Mouse (Mus musculus): Measurements from ENCODE around the gene Mroh2a. TPM values are rescaled to one million over a fixed set of nuclear protein-coding genes. Genes with fewer than 3 reads are reported as not detected.

Gene Mroh2a
- total and polyA plus RNA-seq, 2 experiments from 2014 or later = 0.35 TPM; not detected in 1

DNA sequence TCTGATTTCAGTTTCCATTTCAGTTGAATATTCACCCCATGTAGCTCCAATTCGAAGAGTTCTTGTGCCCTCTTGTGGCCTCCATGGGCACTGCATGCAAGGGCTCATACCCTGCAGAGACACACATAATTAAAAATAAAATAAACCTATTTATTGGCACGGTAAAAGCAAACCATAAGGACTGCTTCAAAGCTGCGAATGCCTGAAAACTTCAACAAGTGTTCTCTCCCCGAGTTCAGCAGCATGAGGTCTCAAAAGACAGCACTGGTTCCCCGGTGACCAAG is 60.9 kb downstream of the Mroh2a start:
- Histone ChIP-seq H3K4me1 (ENCODE audit: insufficient read depth) (no peaks in the 10 kb centered on the region), H3K27ac (ENCODE audit: low read depth, low read length) (no peak overlapping the region), H3K4me2 (ENCODE audit: low read depth) (no peak overlapping the region), H3K9ac (no peak overlapping the region), H3K27me3 (ENCODE audit: insufficient read depth, low read length) (no peaks in the 10 kb centered on the region), H3K36me3 (ENCODE audit: insufficient read depth) (no peaks in the 10 kb centered on the region), H3K9me3 (ENCODE audit: low read length) (peaks cover 68% of the 10 kb centered on the region), H3K4me3 (ENCODE audit: low read depth, low read length) (no peak overlapping the region)
- peak; percentile 84 for TF ChIP-seq CTCF (IDR thresholded peaks at IDR 0.05; ENCODE audit: low read depth)
- 39% methylated on average over 5 of the region's 5 CpGs for WGBS
- ATAC-seq = no peak
- peak; percentile 74 for DNase-seq

DNA sequence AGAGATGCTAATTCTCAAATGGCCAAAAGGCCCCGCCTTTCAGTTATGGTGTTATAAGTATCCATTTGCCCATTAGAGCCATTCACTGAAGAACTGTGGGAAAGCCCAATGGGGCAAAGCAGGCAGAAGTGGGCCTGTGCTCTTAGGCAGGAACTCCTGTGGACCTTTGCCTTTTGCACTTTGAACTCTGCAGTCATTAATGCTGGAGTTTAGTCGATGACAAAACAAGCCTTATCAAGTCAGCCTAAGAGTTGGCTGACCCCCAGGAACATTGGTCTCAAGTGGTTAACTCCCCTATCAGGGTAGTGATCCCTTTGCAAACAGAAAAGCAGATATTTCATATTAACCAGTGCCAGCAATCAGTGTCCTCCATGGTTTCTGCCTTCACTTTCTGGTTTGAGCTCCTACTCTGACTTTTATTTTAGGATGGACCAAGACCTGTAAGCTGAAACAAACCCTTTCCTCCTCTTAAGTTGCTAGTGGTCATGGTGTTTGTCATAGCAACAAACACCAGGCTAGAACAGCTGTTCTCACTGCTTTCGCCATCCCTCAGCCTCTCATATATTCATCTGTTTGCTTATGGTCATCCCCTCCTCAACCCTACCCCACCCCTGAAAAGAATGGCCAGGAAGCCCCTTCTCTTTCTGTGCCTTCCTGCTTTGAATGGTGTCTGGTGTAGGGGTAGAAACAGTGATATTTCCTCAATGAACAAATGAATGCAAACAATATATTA is 61.4 kb downstream of the Mroh2a start:
- Histone ChIP-seq H3K9ac (no peak overlapping the region), H3K36me3 (ENCODE audit: insufficient read depth) (no peaks in the 10 kb centered on the region), H3K9me3 (ENCODE audit: low read length) (peaks cover 63% of the 10 kb centered on the region), H3K4me3 (ENCODE audit: low read depth, low read length) (no peak overlapping the region), H3K4me2 (ENCODE audit: low read depth) (no peak overlapping the region), H3K27me3 (ENCODE audit: insufficient read depth, low read length) (no peaks in the 10 kb centered on the region), H3K27ac (ENCODE audit: low read depth, low read length) (no peak overlapping the region), H3K4me1 (ENCODE audit: insufficient read depth) (no peaks in the 10 kb centered on the region)
- 42% methylated on average over 3 of the region's 3 CpGs for WGBS
- TF ChIP-seq CTCF (IDR thresholded peaks at IDR 0.05; ENCODE audit: low read depth) = no peak
- ATAC-seq = no peak
- DNase-seq = no peak

DNA sequence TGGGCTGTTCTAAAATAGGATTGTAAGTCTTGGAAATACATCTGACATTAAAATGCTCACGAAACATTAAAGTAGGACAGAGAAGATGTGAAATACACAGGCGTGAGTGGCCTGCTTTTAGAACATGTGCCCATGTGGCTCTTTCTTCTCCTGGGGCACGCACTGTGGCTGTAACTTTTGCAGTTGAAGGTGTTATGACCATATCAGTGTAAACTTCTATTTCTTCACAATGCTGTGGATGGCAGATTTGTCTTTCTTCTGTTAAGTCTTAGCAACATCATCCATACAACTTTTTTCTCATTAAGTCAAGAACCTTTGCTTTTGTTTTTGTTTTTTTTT is 62.0 kb downstream of the Mroh2a start:
- WGBS = 73% methylated on average over 3 of the region's 3 CpGs
- TF ChIP-seq CTCF (IDR thresholded peaks at IDR 0.05; ENCODE audit: low read depth) = no peak
- Histone ChIP-seq H3K27me3 (ENCODE audit: insufficient read depth, low read length) (no peaks in the 10 kb centered on the region), H3K4me3 (ENCODE audit: low read depth, low read length) (no peak overlapping the region), H3K27ac (ENCODE audit: low read depth, low read length) (no peak overlapping the region), H3K9ac (no peak overlapping the region), H3K4me2 (ENCODE audit: low read depth) (no peak overlapping the region), H3K9me3 (ENCODE audit: low read length) (peaks cover 57% of the 10 kb centered on the region), H3K36me3 (ENCODE audit: insufficient read depth) (no peaks in the 10 kb centered on the region), H3K4me1 (ENCODE audit: insufficient read depth) (no peaks in the 10 kb centered on the region)
- no peak for DNase-seq
- ATAC-seq = no peak

DNA sequence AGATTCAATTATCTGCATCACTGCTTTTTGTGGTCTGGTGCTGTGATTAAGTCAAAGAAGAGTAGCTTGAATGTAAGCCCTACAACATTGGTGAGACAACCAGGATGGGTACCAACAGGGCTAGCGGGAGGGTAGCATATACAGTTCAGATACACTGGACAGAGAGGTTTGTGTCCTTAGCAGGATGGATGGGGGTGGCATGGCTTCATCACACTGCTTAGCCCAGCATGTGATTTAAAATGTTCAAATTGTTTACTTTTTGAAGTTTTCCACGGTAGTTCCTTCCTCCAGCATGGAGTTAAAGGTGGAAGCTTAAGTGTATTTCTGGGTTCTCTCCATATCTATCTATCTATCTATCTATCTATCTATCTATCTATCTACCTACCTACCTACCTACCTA is 62.4 kb downstream of the Mroh2a start:
- Histone ChIP-seq H3K27ac (ENCODE audit: low read depth, low read length) (no peak overlapping the region), H3K4me1 (ENCODE audit: insufficient read depth) (no peaks in the 10 kb centered on the region), H3K36me3 (ENCODE audit: insufficient read depth) (no peaks in the 10 kb centered on the region), H3K9ac (no peak overlapping the region), H3K9me3 (ENCODE audit: low read length) (peaks cover 53% of the 10 kb centered on the region), H3K27me3 (ENCODE audit: insufficient read depth, low read length) (no peaks in the 10 kb centered on the region), H3K4me3 (ENCODE audit: low read depth, low read length) (no peak overlapping the region), H3K4me2 (ENCODE audit: low read depth) (no peak overlapping the region)
- DNase-seq = no peak
- no peak for ATAC-seq
- 50% methylated on average over 2 of the region's 2 CpGs for WGBS
- no peak for TF ChIP-seq CTCF (IDR thresholded peaks at IDR 0.05; ENCODE audit: low read depth)

DNA sequence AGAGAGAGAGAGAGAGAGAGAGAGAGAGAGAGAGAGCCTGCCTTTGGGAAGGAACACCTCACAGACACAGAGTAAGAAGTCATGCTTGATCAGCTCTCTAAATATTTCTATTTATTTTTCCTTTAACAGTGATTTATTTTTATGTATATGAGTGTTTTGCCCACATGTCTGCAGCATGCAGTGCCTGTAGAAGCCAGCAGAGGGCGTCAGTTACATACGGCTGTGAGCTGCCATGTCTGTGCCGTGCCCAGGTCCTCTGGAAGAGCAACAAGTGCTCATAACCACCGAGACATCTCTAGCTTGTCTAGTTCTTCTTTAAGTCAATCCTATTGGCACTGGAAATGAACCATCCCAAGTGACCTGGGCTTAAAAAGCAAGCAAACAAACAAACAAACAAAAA is 63.1 kb downstream of the Mroh2a start:
- Histone ChIP-seq H3K9ac (no peak overlapping the region), H3K9me3 (ENCODE audit: low read length) (peaks cover 51% of the 10 kb centered on the region), H3K4me1 (ENCODE audit: insufficient read depth) (no peaks in the 10 kb centered on the region), H3K27me3 (ENCODE audit: insufficient read depth, low read length) (no peaks in the 10 kb centered on the region), H3K27ac (ENCODE audit: low read depth, low read length) (no peak overlapping the region), H3K36me3 (ENCODE audit: insufficient read depth) (no peaks in the 10 kb centered on the region), H3K4me3 (ENCODE audit: low read depth, low read length) (no peak overlapping the region), H3K4me2 (ENCODE audit: low read depth) (no peak overlapping the region)
- DNase-seq (no peak), ATAC-seq (no peak; the same call in 1 of the 2 replicates)
- peak; percentile 71 for TF ChIP-seq CTCF (IDR thresholded peaks at IDR 0.05; ENCODE audit: low read depth)
- WGBS = 40% methylated on average over 4 of the region's 4 CpGs

DNA sequence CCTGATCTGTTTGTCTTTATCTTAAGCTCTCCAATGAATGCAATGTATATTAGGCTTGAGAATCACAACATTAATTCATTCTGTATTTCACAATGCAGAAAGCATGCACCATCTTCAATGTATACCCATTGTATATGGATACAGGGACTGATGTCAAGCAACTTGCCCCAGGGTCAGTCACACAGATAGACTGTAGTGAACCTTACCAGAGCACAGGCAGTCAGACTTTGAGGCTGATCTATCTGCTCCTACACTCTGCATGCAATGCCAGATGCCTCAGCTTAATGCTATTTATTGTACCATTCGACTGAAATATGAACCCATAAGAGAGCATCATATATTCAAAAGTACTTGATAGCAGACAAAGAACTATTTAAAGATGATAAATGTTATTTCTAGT is 63.7 kb downstream of the Mroh2a start:
- Histone ChIP-seq H3K4me3 (ENCODE audit: low read depth, low read length) (no peak overlapping the region), H3K9ac (no peak overlapping the region), H3K9me3 (ENCODE audit: low read length) (peaks cover 49% of the 10 kb centered on the region), H3K4me1 (ENCODE audit: insufficient read depth) (no peaks in the 10 kb centered on the region), H3K4me2 (ENCODE audit: low read depth) (no peak overlapping the region), H3K27ac (ENCODE audit: low read depth, low read length) (no peak overlapping the region), H3K27me3 (ENCODE audit: insufficient read depth, low read length) (no peaks in the 10 kb centered on the region), H3K36me3 (ENCODE audit: insufficient read depth) (no peaks in the 10 kb centered on the region)
- DNase-seq (no peak), ATAC-seq (peak; percentile 5; the same call in 1 of the 2 replicates)
- no peak for TF ChIP-seq CTCF (IDR thresholded peaks at IDR 0.05; ENCODE audit: low read depth)
- 71% methylated on average over 1 of the region's 1 CpGs for WGBS

DNA sequence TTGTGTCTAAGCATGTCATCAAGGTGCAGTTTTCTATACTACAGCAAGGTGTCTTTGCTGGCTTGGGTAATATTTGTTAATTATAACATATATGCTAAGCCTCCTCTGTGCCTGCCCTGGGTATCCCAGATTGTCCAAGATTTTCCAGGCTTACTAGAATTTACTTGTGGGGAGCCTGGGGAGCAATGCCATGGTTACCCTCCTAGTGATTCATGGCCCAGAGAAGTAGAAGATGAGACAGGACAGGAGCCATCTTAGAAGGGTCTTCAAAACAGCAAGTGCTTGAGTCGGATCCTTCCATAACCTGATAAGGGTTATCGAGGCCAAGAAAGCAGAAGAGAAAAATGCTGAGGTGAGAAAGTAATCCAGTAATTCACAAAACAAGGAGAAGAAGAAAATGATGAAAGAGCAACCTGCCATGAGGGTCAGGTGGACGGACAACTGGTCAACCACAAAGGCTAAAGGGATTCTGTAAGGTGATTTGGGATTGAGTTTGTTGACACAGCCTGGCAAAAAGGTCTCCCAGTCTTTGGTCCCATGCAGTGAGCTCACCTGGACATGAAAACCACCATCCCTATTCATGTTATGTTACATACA is 64.7 kb downstream of the Mroh2a start:
- ATAC-seq (no peak), DNase-seq (no peak)
- Histone ChIP-seq H3K9ac (no peak overlapping the region), H3K27me3 (ENCODE audit: insufficient read depth, low read length) (no peaks in the 10 kb centered on the region), H3K4me1 (ENCODE audit: insufficient read depth) (no peaks in the 10 kb centered on the region), H3K36me3 (ENCODE audit: insufficient read depth) (no peaks in the 10 kb centered on the region), H3K9me3 (ENCODE audit: low read length) (peaks cover 54% of the 10 kb centered on the region), H3K4me3 (ENCODE audit: low read depth, low read length) (no peak overlapping the region), H3K27ac (ENCODE audit: low read depth, low read length) (no peak overlapping the region), H3K4me2 (ENCODE audit: low read depth) (no peak overlapping the region)
- WGBS = 63% methylated on average over 3 of the region's 3 CpGs
- no peak for TF ChIP-seq CTCF (IDR thresholded peaks at IDR 0.05; ENCODE audit: low read depth)
